Mouse (Mus musculus) spleen, adult 12 weeks (tissue): Measurements from ENCODE around the gene Lztr1.

Experiments
- DNase-seq: peaks from one replicate; pipeline ENCODE4 v3.0.0; 2022; ENCODE audit warnings: low spot score

The Lztr1 gene

GRCm38 (mm10) chr16:17508546-17509239 lies at the start of gene Lztr1:
Gene Lztr1, plus strand, starts transcription at chr16:17508688.
- peak; percentile 86 for DNase-seq

GRCm38 (mm10) chr16:17460254-17460653 lies 48.2 kb upstream of the Lztr1 start:
- DNase-seq: peak; percentile 18

GRCm38 (mm10) chr16:17461596-17461995 lies 46.9 kb upstream of the Lztr1 start:
- DNase-seq: no peak

DNA sequence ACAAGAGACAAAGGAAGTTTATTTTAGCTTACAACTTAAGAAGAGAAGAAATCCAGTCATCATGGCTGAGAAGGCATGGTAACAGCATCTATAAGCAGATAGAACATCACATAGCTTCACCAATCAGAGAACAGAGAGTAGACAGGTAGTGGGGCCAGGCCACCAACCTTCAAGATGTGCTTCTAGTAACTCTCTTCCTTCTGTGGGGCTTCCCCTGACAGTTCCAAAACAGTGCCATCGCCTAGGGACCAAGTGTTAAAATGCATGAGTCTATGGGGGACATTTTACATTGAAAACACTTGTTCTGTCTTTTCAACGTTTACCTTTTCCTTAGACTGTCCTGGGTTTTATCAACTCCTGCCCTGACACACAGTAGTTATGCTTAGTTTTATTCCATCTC lies 45.3 kb upstream of the Lztr1 start:
- no peak for DNase-seq

GRCm38 (mm10) chr16:17466875-17467663 lies 41.4 kb upstream of the Lztr1 start:
- no peak for DNase-seq

DNA sequence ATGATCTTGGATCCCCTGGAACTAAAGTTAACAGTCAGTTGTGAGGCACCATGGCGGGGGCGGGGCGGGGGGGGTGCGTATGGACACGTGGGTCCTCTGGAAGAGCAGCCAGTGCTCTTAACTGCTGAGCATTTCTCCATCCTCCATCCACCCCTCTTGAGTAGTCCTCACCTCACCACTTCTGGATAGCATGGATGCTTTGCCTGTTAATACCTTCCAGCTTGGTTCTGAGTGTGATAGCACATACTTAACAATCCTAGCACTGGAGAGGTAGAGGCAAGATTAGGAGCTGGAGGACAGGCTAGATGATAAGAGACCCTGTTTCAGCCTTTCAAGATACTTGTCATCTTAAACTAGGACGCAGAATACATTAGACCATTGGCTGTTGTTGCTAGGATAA lies 36.0 kb upstream of the Lztr1 start:
- DNase-seq: no peak

GRCm38 (mm10) chr16:17474091-17474490 lies 34.4 kb upstream of the Lztr1 start:
- DNase-seq: no peak

DNA sequence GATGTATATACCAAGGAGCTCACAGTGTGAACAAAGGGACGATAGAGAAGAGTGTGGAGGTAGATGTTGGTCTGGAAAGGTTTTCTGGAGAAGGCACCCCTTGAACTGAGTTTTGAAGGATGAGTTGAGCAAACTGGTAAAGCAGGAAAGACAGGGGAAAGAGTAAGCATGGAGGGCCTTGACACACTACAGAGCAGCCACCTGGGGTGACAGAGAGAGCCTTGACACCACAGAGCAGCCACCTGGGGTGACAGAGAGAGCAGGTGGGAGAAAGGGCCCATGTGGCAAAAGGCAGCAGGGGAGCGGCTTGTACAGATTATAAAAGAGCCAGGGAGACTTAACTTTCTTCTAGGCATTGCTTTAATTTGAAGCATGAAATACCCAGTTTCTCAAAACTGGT lies 33.7 kb upstream of the Lztr1 start:
- DNase-seq: no peak

DNA sequence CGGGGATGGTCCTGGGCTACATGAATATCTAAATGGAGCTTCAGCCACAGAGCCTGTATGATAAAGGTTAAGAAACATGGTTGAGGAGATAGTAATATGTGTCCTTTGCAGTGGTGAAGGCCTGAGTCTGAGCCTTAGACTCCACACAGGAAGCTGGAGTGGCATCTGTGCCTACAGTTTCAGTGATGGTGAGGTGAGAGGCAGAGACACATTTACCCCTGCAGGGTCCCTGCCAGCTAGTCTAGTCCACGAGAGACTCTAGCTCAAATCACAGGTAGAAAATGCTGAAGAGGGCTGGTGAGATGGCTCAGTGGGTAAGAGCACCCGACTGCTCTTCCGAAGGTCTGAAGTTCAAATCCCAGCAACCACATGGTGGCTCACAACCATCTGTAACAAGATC lies 33.2 kb upstream of the Lztr1 start:
- DNase-seq: no peak

GRCm38 (mm10) chr16:17478331-17478943 lies 30.1 kb upstream of the Lztr1 start:
- no peak for DNase-seq

- no peak for DNase-seq
These were observed 27.0 kb upstream of the Lztr1 start for GRCm38 (mm10) chr16:17481465-17481864.

DNA sequence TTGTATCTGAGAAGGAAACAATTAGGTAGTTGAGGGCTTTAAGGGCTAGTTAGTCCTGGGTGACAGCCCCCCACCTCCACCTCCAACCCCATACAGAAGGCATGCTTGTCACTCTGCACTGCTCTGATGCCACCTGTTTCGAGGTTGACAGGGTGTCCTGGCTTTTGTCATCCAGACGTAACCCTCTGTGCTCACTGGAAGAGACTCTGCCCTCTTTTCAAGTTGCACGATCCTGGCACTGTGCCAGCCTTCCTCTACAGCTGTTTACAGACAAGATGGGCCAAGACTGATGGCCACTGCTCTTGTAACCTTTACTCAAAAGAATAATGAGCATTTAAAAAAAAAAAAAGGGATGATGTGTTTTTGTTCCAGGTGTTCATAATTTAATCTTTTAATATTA lies 22.0 kb upstream of the Lztr1 start:
- DNase-seq: no peak

DNA sequence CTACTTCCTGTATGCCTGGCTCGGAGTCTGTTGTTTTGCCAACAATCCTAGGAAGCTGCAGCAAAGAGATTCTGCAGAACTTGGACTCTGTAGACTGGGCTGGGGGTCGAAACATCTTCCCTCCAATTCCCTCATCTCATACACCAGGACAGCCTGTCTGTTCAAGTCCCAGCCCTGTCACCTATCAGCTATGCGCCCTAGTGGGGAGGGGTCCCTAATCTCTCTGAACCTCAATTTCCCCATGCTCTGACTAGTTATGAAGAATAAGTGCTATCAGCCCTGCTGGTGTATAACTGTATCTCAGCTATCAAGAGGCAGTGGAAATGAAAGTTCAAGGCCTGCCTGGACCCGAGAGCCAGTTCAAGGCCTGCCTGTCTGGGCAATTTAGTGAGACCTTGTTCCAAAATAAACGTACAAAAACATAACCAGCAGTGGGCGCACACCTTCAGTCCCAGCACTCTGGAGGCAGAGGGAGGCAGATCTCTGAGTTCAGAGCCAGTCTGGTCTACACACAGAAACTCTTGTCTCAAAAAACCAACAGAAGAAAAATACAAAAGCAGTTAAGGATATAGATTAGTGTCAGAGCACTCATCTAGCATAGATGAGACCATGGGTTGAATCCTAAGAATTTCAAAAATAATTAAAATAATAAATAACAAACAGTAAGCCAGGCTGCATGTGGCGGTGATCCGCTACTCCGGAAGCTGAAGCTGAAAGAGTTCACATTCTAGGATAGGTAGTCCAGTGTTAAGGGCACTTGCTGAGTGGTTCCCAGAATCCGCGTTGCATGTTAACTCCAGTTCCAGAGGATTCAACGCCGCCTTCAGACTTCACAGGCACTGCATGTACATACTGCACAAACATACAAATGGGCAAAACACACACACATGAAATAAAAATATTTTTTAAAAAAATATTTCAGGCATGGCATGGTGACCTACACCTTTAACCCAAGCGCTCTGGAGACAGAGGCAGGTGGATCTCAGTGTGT lies 19.7 kb upstream of the Lztr1 start:
- DNase-seq: no peak

DNA sequence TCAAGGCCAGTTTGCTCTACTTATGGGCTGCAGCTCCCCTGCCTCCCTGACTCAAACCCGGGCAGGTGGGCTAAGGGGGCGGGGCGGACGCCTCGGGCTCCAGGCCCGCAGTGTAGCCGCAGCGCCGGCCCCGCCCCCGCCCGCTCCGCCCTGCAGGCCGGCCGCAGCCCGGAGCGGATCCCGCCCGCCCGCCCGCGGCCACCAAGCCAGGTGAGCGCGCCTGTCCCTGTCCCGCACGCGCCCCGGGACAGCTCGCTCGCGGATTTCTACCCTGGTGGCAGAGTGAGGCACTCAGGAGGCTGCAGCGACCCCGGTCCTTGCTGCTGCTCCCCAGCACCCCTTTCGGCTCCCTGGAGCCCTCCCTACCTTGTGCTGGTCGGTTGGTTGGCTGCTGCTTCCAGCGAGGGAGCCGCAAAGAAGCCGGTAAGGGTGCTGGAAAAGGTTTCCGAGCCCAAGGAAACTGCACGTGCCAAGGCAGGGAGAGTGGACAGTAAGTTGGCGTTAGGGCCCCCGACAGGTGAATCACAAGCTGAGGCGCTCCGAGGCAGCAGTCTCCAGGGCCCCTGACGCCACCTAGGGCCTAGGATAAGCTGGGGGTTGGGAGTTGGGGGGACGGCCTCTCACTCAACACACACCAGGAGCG lies 18.9 kb upstream of the Lztr1 start, which contains the start of gene Aifm3:
Aifm3 (plus strand) TSS at position 143 of the 643 bp plus-strand sequence.
- no peak for DNase-seq

DNA sequence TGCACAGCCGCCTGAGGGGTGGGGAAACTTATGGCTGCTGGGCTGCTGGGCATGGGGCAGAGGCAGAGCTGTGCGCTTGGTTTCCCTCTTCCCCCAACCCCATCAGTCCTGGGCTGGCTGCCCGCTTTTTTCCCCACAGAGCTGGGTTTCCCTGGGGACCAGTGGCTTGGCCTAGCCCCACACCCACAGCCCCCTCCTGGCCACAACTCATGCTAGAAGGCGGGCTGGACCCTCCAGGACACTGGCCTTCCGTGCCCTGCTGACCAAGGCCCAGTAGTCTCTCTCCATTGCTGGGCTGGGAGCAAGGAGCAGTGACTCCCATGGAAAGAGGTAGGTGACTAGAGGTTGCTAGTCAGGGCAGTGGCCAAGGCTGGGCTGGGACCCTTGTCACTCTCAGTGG lies 17.3 kb upstream of the Lztr1 start:
- no peak for DNase-seq

- DNase-seq: no peak
These were observed 16.5 kb upstream of the Lztr1 start for GRCm38 (mm10) chr16:17491896-17492561.

- DNase-seq: no peak
These were observed 11.8 kb upstream of the Lztr1 start for GRCm38 (mm10) chr16:17496499-17497305.

GRCm38 (mm10) chr16:17499249-17499883 lies 9.1 kb upstream of the Lztr1 start:
- no peak for DNase-seq

- DNase-seq: no peak
These were observed 5.8 kb upstream of the Lztr1 start for GRCm38 (mm10) chr16:17502681-17503080.
